Mouse (Mus musculus): ENCODE measurements at regions not wholly inside any gene's neighbourhood (a gene's known extent, or its start where the extent isn't known, plus 50 kb on each side); places are given as distances from the start of the nearest gene placed in this dataset.

DNA sequence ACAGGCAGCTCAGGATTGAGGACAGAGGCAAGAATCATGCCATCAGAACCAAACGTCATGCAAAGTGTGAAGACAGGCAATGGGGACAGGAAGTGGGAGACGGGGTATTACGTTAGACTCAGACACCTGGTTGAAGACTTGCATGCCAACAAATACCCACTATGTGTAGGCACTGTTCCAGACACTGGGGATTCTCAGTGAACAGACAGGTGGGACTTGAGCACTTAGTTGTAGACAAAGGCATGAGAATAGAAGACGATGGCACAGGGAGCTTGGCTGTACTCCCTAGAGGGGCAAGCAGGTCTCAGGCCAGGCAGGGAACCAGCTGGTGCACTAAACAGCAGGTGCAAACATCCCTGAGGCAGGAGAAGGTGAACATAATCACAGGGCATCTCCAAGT is 242.3 kb downstream of the Cbln1 start:
- no peak overlapping the region for H3K27ac ChIP-seq (ENCODE audit: low read depth, low read length)
- ATAC-seq (replicated peaks; ENCODE audit: insufficient number of reproducible peaks, low FRiP score, low TSS enrichment), result no peak
- H3K27me3 ChIP-seq (ENCODE audit: control insufficient read depth, insufficient read depth, low read length), result no peaks in the 10 kb centered on the region
- no peak overlapping the region for H3K4me2 ChIP-seq
- H3K36me3 ChIP-seq (ENCODE audit: control insufficient read depth, insufficient read depth, low read length), result no peaks in the 10 kb centered on the region
- whole genome bisulfite sequencing (ENCODE audit: insufficient replicate concordance), result 81% methylated on average over 4 of the region's 4 CpGs
- H3K9me3 ChIP-seq (replicated peaks; ENCODE audit: control insufficient read depth, low read length), result no peaks in the 10 kb centered on the region
- no peak overlapping the region for H3K4me3 ChIP-seq (ENCODE audit: low read depth, low read length)
- no peaks in the 10 kb centered on the region for H3K4me1 ChIP-seq (ENCODE audit: control insufficient read depth, insufficient read depth, low read length)
- H3K9ac ChIP-seq (ENCODE audit: low read depth, low read length), result no peak overlapping the region

DNA sequence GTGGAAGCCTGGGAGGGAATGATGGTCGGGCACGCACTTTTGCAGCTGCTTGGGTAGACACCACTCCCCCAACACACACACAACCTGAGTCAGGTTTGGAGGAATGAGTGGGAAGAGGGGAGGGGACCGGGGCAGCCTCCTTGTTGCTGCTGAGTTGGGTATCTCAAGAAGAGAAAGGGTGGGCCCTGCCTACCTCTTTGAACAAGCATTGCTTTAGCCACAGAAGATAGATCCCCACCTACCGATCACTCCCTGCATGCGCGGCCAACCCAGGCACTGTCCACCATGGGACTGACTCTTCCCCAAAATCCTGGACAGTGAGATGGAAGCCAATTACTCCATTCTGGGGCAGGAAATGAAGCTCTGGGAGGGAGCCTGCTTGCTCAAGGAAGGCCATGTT is 243.2 kb downstream of the Cbln1 start:
- no peaks in the 10 kb centered on the region for H3K36me3 ChIP-seq (ENCODE audit: control insufficient read depth, insufficient read depth, low read length)
- H3K9me3 ChIP-seq (replicated peaks; ENCODE audit: control insufficient read depth, low read length), result no peaks in the 10 kb centered on the region
- H3K9ac ChIP-seq (ENCODE audit: low read depth, low read length), result no peak overlapping the region
- no peaks in the 10 kb centered on the region for H3K27me3 ChIP-seq (ENCODE audit: control insufficient read depth, insufficient read depth, low read length)
- no peak for ATAC-seq (replicated peaks; ENCODE audit: insufficient number of reproducible peaks, low FRiP score, low TSS enrichment)
- 85% methylated on average over 6 of the region's 6 CpGs for WGBS (ENCODE audit: insufficient replicate concordance)
- no peak overlapping the region for H3K27ac ChIP-seq (ENCODE audit: low read depth, low read length)
- no peak overlapping the region for H3K4me2 ChIP-seq
- no peak overlapping the region for H3K4me3 ChIP-seq (ENCODE audit: low read depth, low read length)
- H3K4me1 ChIP-seq (ENCODE audit: control insufficient read depth, insufficient read depth, low read length), result no peaks in the 10 kb centered on the region

DNA sequence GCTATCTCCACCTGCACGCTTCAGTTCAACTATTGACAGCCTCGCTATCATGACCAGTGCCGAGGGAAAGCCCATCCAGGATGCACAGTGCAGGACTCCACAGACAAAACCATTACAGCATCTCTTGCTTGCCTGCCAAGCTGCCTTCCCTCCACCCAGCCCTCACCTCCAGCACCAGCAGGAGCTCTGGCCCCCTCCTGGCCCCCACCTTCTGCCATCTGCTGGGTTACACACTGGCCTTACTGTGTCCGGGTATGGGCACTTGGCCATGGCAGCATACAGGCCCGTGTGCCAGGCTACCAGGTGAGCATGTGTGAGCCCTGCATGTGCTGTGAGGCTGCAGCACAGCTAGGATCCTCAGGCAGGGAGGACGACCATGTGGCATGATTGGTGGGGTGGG is 243.6 kb downstream of the Cbln1 start:
- H3K4me3 ChIP-seq (ENCODE audit: low read depth, low read length), result no peak overlapping the region
- no peak overlapping the region for H3K27ac ChIP-seq (ENCODE audit: low read depth, low read length)
- H3K9ac ChIP-seq (ENCODE audit: low read depth, low read length), result no peak overlapping the region
- no peaks in the 10 kb centered on the region for H3K4me1 ChIP-seq (ENCODE audit: control insufficient read depth, insufficient read depth, low read length)
- H3K36me3 ChIP-seq (ENCODE audit: control insufficient read depth, insufficient read depth, low read length), result no peaks in the 10 kb centered on the region
- 75% methylated on average over 6 of the region's 6 CpGs for WGBS (ENCODE audit: insufficient replicate concordance)
- H3K27me3 ChIP-seq (ENCODE audit: control insufficient read depth, insufficient read depth, low read length), result no peaks in the 10 kb centered on the region
- H3K9me3 ChIP-seq (replicated peaks; ENCODE audit: control insufficient read depth, low read length), result no peaks in the 10 kb centered on the region
- no peak for ATAC-seq (replicated peaks; ENCODE audit: insufficient number of reproducible peaks, low FRiP score, low TSS enrichment)
- H3K4me2 ChIP-seq, result no peak overlapping the region

DNA sequence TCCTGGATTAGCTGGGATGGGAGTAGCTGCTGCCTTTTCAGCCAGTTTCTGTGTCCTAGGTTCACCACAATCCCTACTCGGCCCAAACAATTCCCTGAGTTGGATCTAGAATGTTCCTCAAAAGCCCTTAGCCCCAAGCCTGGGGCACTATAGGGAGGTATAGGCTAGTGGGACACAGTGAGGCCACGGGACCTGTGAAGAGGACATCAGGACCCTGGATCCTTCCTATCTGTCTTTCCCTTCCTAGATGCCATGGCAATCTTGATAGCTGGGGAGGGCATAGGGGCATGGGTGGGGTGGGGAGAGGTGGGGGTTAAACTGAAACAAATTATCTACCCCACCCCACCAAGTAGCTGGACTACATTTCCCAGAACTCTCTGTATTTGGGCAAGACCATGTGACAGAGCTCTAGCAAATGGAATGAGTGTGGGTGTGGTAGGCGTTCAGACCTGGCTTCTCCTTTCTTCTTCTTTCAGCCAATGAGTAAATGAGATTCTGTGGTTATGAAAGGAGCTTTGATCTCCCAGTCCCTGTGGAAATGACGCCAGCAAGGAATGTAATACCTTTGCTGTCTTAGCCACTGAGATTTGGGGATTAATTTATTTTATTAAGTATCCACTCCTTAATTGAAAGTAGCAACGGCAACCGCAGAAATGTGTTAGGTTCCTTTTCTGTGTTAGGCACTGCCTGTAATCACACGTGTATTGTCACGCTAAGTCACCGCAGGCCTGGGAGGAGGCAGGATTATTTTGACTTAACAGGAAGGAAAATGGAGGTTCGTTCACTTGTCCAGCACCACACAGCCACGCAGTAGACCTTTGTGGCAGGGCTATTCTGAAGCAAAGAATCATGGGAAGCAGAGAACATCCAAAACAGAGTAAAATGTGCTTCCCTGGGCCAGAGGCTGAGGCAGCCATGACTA is 246.6 kb downstream of the Cbln1 start:
- no peak overlapping the region for H3K4me3 ChIP-seq (ENCODE audit: low read depth, low read length)

DNA sequence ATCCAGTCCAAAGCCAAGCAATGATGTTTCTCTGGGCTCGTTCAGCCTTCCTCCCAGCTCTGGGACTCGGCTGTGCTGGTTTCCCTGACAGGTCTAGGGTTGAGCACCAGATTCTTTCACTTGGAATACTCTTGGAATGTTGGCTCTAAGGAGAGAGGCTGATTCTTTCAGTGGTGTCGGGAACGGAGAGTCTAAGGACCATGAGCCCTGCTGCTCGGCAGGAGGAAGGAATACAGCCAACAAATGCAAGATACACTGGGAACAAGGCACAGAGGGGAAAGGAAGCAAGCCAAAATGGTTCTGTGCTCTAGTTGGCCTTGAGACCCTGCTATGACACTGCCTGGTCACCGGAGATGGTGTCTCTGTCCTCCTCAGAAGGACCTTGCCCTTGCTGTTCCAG is 251.8 kb downstream of the Cbln1 start:
- H3K4me1 ChIP-seq (ENCODE audit: control insufficient read depth, insufficient read depth, low read length), result no peaks in the 10 kb centered on the region
- no peak overlapping the region for H3K4me3 ChIP-seq (ENCODE audit: low read depth, low read length)
- 76% methylated on average over 6 of the region's 6 CpGs for WGBS (ENCODE audit: insufficient replicate concordance)
- H3K27ac ChIP-seq (ENCODE audit: low read depth, low read length), result no peak overlapping the region
- ATAC-seq (replicated peaks; ENCODE audit: insufficient number of reproducible peaks, low FRiP score, low TSS enrichment), result no peak
- H3K27me3 ChIP-seq (ENCODE audit: control insufficient read depth, insufficient read depth, low read length), result peaks cover 11% of the 10 kb centered on the region
- H3K36me3 ChIP-seq (ENCODE audit: control insufficient read depth, insufficient read depth, low read length), result no peaks in the 10 kb centered on the region
- no peak overlapping the region for H3K9ac ChIP-seq (ENCODE audit: low read depth, low read length)
- no peak overlapping the region for H3K4me2 ChIP-seq
- no peaks in the 10 kb centered on the region for H3K9me3 ChIP-seq (replicated peaks; ENCODE audit: control insufficient read depth, low read length)

More for the DNA sequence above, 246.6 kb downstream of the Cbln1 start:
- Histone ChIP-seq H3K9ac (ENCODE audit: low read depth, low read length) (no peak overlapping the region), H3K4me2 (no peak overlapping the region), H3K9me3 (replicated peaks; ENCODE audit: control insufficient read depth, low read length) (no peaks in the 10 kb centered on the region), H3K36me3 (ENCODE audit: control insufficient read depth, insufficient read depth, low read length) (no peaks in the 10 kb centered on the region), H3K27me3 (ENCODE audit: control insufficient read depth, insufficient read depth, low read length) (no peaks in the 10 kb centered on the region), H3K4me1 (ENCODE audit: control insufficient read depth, insufficient read depth, low read length) (no peaks in the 10 kb centered on the region), H3K27ac (ENCODE audit: low read depth, low read length) (no peak overlapping the region)
- ATAC-seq (replicated peaks; ENCODE audit: insufficient number of reproducible peaks, low FRiP score, low TSS enrichment), result no peak
- 77% methylated on average over 11 of the region's 11 CpGs for WGBS (ENCODE audit: insufficient replicate concordance)

DNA sequence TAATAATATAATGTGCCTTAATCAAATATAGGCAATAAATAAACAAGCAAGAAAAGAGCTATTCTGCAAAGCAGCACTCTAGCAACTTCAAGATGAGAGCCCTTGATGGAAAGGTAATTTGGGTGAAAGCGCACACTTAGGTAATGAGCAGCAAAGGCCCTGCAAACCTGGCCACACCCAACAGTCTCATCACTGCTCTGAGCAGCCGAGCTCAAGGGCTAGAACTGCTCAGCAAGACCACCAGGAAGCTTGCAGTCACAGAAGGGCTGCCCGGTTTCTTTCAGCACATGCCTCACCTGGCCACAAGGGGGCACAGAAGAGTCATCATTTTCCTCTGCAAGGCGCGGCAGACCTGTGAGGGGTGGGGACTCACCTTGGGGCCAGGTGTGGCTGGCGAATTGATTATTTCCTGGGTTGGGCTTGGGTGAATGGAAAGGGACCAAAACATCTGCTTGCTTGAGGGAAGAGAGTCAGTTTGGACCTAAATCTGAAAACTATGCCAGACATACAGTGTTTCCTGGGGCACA is 253.4 kb downstream of the Cbln1 start:
- 13% methylated on average over 6 of the region's 6 CpGs for WGBS (ENCODE audit: insufficient replicate concordance)
- Histone ChIP-seq H3K4me3 (ENCODE audit: low read depth, low read length) (no peak overlapping the region), H3K9ac (ENCODE audit: low read depth, low read length) (no peak overlapping the region), H3K36me3 (ENCODE audit: control insufficient read depth, insufficient read depth, low read length) (no peaks in the 10 kb centered on the region), H3K27me3 (ENCODE audit: control insufficient read depth, insufficient read depth, low read length) (peaks cover 14% of the 10 kb centered on the region), H3K9me3 (replicated peaks; ENCODE audit: control insufficient read depth, low read length) (no peaks in the 10 kb centered on the region), H3K4me1 (ENCODE audit: control insufficient read depth, insufficient read depth, low read length) (no peaks in the 10 kb centered on the region), H3K4me2 (no peak overlapping the region), H3K27ac (ENCODE audit: low read depth, low read length) (no peak overlapping the region)
- no peak for ATAC-seq (replicated peaks; ENCODE audit: insufficient number of reproducible peaks, low FRiP score, low TSS enrichment)

DNA sequence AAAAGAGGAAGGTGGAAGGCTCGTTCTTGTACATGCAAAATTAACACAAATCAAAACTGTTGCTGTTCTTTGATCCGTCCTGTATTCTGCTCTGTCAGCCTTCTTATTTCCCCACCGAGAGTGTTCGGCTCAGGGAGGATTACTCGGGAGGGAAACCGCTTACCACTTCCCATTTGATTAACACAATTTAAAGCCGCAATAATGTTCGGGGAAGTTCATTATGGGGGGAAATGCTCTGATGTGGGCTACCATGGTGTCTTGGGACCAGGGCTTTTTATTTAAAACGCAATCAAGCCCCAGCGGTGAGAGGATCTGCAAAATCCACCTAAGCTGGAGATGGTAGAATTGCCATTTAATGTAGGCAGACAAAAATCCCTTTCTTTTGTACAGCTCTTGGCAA is 257.4 kb downstream of the Cbln1 start:
- Histone ChIP-seq H3K27ac (ENCODE audit: low read depth, low read length) (no peak overlapping the region), H3K9ac (ENCODE audit: low read depth, low read length) (no peak overlapping the region), H3K27me3 (ENCODE audit: control insufficient read depth, insufficient read depth, low read length) (peaks cover 11% of the 10 kb centered on the region), H3K36me3 (ENCODE audit: control insufficient read depth, insufficient read depth, low read length) (no peaks in the 10 kb centered on the region), H3K4me1 (ENCODE audit: control insufficient read depth, insufficient read depth, low read length) (no peaks in the 10 kb centered on the region), H3K9me3 (replicated peaks; ENCODE audit: control insufficient read depth, low read length) (no peaks in the 10 kb centered on the region), H3K4me2 (no peak overlapping the region), H3K4me3 (ENCODE audit: low read depth, low read length) (no peak overlapping the region)
- WGBS (ENCODE audit: insufficient replicate concordance), result 80% methylated on average over 10 of the region's 10 CpGs
- ATAC-seq (replicated peaks; ENCODE audit: insufficient number of reproducible peaks, low FRiP score, low TSS enrichment), result no peak

DNA sequence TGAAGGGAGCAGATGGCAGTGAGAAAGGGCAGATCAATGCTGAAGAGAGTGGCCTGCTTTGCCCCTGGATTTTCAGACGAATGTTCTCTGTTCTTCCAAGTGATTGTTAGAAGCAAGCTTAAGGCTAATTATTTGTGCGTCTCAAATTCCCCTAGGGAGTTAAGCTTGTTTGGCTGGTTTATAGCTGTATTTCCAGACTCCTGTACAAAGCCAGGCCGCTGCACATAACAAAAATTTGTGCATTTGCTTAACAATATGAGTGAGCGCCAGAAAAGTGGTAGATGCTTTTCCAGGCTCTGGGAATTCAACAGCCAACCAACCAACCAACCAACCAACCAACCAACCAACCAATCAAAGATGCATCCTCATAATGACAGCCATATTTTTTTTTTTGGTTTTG is 261.9 kb downstream of the Cbln1 start:
- 81% methylated on average over 4 of the region's 4 CpGs for WGBS (ENCODE audit: insufficient replicate concordance)
- Histone ChIP-seq H3K4me2 (no peak overlapping the region), H3K4me3 (ENCODE audit: low read depth, low read length) (no peak overlapping the region), H3K9ac (ENCODE audit: low read depth, low read length) (no peak overlapping the region), H3K9me3 (replicated peaks; ENCODE audit: control insufficient read depth, low read length) (no peaks in the 10 kb centered on the region), H3K36me3 (ENCODE audit: control insufficient read depth, insufficient read depth, low read length) (no peaks in the 10 kb centered on the region), H3K4me1 (ENCODE audit: control insufficient read depth, insufficient read depth, low read length) (peaks cover 4% of the 10 kb centered on the region; the same call in 1 of the 2 replicates), H3K27ac (ENCODE audit: low read depth, low read length) (no peak overlapping the region), H3K27me3 (ENCODE audit: control insufficient read depth, insufficient read depth, low read length) (0 out of 2 replicates have a peak, but pooled peaks cover 3% of the 10 kb centered on the region)
- ATAC-seq (replicated peaks; ENCODE audit: insufficient number of reproducible peaks, low FRiP score, low TSS enrichment), result no peak

DNA sequence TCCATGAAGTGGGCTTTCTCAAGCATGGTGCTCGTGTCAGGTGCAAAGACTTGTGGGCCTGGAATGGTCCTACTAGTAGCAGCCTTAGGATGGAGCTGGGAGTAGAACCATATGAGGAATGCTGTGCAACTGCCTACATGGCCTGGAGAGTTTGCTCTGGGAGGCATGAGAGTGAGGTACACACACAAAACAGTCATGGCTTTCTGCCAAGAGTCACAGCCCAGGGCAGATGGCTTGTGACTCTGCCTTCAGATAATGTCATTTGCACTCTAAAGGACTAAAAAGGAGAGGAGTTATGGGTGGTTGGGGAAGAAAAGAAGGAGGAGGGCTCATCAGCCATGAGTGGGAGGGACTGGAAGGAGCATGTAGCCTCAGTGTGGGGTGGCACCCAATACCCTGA is 263.1 kb downstream of the Cbln1 start:
- H3K27ac ChIP-seq (ENCODE audit: low read depth, low read length), result no peak overlapping the region
- H3K4me3 ChIP-seq (ENCODE audit: low read depth, low read length), result no peak overlapping the region
- no peak overlapping the region for H3K9ac ChIP-seq (ENCODE audit: low read depth, low read length)
- WGBS (ENCODE audit: insufficient replicate concordance), result 68% methylated on average over 1 of the region's 1 CpGs
- H3K4me2 ChIP-seq, result no peak overlapping the region
- no peaks in the 10 kb centered on the region for H3K9me3 ChIP-seq (replicated peaks; ENCODE audit: control insufficient read depth, low read length)
- no peak for ATAC-seq (replicated peaks; ENCODE audit: insufficient number of reproducible peaks, low FRiP score, low TSS enrichment)
- peaks cover 4% of the 10 kb centered on the region; the same call in 1 of the 2 replicates for H3K4me1 ChIP-seq (ENCODE audit: control insufficient read depth, insufficient read depth, low read length)
- no peaks in the 10 kb centered on the region for H3K36me3 ChIP-seq (ENCODE audit: control insufficient read depth, insufficient read depth, low read length)
- H3K27me3 ChIP-seq (ENCODE audit: control insufficient read depth, insufficient read depth, low read length), result no peaks in the 10 kb centered on the region

Measured in heart, embryonic 11.5 days (tissue).